Mouse (Mus musculus) thymus, postnatal 4 days (tissue): Measurements from ENCODE around the gene Bin2.
A peak's percentile ranks its signal among the peaks of the same experiment; 100 is the strongest.

Experiments
- DNase-seq: peaks from one replicate; pipeline ENCODE4 v3.0.0; 2021

Bin2 gene

DNA sequence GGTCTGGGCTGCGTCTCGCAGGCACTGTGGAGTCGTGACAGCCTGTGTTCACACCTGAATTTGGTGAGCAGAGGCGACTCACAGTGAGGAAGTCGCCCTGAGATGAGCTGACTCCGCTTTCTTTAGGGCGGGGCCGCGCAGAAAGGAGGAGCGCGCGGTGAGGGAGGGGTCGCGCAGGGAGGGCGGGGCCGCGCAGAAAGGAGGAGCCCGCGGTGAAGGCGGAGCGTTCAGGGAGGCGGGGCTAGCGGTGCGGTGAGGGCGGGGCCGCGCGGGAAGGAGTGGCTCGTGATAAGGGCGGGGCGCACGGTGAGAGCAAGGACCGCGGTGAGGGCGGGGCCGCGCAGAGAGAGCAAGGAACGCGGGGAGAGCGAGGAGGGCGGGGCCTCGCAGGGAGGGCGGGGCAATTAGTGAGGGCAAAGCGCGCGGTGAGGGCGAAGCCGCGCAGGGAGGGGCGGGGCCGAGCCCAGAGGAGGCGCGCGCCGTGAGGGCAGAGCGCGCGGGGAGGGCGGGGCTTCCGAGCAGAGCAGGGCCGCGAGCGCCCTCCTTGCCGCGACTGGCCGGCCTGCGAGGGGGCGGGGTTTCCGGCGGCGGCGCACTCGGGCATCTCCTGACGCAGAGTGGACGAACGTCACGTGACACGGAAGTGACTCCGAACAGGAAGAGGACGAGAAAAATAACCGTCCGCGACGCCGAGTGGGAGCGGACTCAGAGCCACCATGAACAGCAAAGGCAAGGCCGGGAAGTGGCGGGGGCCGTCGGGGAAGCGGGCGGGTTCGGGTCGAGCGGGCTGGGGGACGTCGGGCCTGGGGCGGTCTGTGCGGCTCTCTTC is 54.1 kb downstream of the Bin2 start, which contains the start of gene Dazap2:
Gene Dazap2 (plus strand): TSS at position 354 of the 829 bp plus-strand sequence.
- peak; percentile 100 for DNase-seq

DNA sequence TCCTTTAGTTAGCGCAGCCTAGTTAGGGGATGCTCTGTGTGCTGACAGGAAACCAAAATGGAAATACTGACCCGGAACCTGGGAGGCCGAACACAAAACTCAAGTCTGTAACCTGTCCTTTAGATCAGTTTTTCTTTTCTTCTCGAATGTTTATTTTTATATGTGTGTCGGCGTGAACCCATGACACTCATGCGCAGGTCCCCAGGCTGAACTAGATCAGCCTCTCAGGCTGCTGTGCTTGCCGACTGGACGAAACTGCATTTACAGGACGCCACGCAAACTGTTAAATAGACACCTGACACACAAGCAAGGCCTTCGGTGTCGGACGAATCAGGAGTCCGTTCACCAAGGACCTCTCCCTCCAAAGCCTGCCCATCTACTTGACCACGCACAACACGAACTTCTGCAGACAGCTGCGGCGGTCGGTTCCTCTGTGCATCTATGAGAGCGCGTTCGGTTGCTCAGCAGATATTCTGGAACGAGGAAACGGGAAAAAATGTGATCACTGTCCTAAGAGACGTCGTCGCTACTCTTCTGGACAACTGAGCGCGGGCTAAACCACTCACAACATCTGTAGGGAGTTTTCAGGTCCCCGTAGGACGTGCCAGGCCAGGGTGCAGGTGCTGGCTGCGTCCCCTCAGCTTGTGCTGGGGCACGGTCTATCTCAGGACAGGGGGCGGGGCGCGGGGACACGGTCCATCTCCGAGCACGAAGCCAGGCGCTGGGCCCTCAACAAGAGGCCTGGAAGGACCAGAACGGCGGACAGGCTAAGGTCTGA is 54.9 kb downstream of the Bin2 start:
- no peak for DNase-seq

DNA sequence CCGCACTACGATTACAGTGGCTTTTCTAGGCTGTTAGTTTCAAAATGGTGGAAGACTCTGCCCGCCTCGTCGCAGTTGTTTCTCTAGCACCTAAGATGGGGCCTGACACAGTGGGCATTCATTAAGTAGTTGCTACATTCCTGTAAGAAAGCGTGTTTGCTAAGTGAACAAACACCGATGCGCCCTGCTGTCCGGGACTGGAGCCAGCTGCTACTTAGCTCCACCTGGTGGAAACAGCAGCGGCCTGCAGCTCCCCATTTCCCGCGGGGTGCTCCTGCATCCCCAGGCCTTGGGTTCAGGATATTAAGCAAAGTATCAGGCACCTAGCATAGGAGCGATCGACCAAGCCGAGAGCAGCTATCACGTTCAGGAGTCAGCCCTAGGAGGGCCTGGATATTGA is 55.8 kb downstream of the Bin2 start:
- peak; percentile 82 for DNase-seq

DNA sequence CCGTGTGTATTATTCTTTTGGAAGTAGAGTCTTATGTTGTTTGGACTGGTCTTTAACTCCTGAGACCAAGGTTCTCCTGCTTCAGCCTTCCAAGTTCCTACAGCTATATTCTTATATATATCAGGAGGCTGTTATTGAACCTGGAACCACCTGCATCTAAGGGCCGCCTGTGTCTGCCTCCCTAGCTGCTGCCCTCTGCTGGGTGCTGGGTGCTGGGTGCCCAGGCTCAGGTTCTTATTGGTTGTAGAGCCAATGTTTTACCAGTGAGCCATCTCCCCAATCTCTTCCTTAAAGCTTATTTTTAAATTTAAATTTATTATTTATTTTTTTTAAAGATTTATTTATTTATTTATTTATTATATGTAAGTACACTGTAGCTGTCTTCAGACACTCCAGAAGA is 56.9 kb downstream of the Bin2 start:
- peak; percentile 85 for DNase-seq

DNA sequence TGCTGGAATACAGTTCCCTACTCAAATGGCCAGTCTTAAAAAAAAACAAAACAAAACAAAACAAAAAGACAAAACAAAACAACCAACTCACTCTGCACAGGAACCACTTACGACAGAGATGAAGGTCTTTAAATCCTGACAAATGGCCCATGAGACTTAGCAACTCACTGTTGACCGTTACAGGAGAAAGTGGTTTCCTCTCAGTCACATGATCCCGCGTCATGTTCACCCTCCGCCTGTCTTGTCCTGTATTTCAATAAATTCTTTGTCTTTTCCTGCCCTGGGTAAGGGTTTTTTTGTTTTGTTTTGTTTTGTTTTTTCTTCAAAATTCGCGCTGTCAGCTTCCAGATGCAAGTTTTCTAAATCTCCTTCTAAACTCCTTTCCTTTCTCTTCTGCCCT is 57.4 kb downstream of the Bin2 start:
- DNase-seq = no peak

DNA sequence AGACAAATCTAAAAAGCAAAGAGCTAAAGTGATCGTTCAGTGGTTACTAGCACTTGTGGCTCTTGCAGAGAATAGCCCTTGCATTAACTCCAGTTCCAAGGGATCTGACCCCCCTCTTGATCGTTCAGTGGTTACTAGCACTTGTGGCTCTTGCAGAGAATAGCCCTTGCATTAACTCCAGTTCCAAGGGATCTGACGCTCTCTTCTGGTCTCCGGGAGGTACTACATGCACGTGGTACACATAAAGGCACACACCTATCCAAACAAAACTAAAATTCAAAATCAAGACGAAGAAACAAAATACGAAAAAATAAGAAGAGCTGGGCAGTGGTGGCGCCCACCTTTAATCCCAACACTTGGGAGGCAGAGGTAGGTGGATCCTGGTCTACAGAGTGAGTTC is 62.7 kb downstream of the Bin2 start:
- peak; percentile 38 for DNase-seq

DNA sequence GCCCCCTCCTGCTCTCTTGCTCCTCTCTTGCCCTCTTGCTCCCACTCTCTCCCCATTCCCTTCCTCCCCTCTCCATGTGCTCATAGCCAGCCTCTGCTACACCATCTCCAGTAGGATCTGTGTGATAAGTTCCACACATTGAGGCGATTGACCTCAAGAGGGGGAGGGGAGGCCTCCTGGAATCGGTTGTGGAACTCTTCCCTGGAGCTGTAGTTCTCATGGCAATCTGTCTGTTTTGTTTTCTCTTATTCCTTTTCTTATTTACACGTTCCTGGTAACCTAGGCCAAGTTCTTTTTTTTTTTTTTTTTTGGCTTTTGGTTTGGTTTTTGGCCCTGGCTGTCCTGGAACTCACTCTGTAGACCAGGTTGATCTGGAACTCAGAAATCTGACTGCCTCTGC is 67.7 kb downstream of the Bin2 start:
- DNase-seq = no peak

DNA sequence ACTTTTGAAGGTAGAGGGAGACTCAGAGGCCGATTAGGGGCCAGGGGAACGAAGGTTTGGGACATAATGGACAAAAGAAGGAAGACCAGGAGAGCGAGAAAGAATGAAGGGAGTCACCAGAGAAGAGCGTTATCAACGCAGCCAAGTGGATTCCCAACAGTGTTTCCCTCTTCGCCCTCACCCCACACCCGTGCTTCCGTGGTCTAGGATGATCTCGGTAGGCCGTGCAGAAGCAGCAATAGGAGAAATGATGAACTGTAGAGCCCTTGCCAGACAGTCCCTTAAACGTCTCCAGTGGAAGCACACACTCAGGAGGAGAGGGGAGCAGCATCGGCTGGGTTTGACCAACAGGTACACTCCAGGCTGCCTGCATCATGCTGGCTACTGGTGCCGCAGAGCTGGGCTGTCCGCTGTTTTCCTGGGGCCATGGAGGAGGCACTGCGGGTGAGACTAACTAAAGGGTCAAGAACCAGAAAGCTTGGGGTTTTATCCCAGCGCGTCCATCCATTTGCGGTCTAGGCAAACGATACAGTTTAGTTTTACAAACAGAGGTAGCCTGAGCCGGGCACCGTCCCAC is 68.6 kb downstream of the Bin2 start:
- peak; percentile 26 for DNase-seq

DNA sequence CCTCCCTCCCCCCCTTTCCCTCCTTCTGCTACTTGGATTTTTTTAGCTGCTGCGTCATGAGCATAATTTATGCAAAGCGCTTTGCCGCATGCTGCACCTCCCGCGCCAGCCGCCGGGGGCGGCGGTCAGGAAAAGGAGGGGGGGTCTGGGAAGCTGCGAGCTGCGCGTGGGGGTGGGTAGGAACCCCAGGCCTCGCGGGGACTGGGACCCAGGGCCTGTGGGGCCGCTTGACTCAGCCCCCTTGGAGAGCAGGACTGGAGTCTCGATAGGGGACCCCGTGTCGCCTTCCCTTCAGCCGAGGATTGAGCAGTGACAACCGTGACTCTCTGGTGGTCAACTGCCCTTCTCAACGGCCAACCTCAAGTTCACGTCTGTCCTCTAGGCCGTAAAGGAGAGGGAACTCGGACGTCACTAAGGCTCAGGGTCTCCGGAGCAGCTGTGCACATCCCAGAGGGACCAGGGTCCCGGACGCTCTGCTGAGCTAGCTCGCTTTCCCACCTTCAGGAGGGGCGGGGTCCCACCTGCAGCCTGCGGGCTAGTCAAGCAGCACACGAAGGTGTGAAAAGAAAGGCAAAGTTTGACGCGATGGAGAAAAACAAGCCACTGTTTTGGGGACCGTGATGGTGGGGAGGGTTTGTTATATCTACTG is 69.2 kb downstream of the Bin2 start:
- peak; percentile 92 for DNase-seq

DNA sequence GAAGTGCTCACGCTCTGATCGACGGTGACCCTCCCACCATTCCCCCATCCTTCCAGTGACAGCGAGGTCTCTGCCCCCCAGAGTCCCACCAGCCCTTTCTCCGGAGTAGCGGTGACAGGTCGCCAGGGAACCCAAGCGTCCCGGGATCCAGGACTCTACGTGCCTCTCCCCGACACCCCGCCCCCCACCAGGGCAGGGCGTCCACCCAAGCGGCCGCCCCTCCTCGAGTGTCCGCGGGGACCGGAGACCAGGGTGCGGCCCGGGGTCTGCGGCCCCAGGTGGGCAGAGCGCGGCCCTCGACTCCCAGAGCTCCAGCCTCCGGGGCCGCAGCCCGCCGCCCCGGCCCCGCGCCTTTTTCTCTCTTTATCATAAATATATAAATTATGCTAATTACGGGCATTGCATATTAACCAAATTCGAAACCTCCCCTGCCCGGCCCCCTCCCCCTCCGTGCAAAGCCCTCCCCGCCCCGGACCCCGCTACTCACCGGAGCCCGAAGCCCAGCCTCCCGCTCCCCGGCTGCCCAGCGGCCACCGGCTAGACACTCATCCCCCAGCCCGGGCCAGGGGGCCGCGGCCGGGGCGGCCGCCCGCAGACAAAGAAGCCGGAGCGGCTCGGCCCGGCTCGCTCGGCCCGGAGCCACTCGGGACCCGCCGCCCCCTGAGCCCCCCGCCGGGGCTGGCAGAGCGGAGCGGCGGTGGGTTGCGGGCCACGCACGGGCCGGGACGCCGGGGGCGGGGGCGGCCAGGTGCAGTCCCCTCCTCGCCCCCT is 69.9 kb downstream of the Bin2 start, which contains the start of gene Pou6f1:
Gene Pou6f1 (minus strand): TSS at position 709 of the 771 bp plus-strand sequence.
- DNase-seq = peak; percentile 66

DNA sequence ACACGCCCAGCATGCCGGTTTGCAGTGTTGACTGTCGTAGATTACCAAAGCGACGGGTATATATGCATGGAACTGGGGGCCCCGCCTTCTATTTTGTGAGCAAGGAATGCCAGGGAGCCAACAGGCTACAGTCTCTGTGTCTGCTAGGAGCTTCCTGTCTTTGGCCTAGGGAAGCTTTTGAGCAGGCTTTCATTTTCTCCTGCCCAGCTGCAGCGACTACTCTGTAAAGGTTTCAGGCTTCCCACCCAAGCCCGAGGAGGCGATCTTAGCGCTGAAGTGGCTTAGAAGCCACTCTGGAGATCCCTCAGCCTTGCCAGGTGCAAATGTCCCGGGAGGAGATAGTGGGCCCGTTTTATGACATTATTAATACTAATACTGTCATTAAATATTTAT is 70.5 kb downstream of the Bin2 start:
- DNase-seq = peak; percentile 66

DNA sequence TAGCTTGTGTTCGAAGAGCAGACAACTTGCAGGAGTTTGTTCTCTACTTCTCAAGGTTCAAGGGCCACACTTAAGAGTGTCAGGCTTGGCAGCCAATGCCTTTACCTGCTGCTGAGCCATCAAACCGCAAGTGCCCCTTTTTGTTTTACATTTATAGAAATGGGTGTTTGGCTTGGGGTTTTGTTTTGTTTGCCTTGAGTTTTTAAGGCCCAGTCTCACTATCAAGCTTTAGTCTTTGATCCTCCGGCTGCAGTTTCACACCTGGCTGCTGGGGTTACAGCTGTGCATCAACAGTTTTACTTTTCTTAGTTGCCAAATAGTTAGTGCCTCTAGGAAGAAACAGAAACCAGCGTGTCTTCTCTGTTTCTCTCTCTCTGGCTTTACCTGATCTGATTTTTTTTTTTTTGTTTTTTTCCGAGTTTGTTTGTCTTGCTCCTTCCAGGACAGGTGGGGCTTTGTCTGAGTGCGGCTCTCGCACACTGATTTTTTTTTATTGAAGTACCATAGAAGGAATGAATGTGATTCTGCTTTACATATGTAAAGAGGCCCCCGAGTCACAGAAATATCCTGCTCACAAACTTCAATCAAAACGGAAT is 71.0 kb downstream of the Bin2 start:
- DNase-seq = peak; percentile 58

DNA sequence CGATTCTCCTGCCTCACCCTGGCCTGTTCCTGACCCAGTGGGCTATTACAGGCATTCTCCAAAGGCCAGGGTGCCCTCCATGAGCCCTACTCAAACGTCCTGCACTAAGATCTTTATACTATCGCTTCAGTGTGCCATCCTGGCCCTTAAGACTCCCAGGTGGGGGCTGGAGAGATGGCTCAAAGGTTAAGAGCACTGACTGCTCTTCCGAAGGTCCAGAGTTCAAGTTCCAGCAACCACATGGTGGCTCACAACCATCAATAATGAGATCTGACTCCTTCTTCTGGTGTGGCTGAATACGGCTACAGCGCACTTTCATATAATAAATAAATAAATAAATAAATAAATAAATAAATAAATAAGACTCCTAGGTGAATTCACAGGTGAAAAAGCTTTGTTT is 76.5 kb downstream of the Bin2 start:
- DNase-seq = no peak
